Mouse (Mus musculus): ENCODE results near the gene Mbtd1.

DNA sequence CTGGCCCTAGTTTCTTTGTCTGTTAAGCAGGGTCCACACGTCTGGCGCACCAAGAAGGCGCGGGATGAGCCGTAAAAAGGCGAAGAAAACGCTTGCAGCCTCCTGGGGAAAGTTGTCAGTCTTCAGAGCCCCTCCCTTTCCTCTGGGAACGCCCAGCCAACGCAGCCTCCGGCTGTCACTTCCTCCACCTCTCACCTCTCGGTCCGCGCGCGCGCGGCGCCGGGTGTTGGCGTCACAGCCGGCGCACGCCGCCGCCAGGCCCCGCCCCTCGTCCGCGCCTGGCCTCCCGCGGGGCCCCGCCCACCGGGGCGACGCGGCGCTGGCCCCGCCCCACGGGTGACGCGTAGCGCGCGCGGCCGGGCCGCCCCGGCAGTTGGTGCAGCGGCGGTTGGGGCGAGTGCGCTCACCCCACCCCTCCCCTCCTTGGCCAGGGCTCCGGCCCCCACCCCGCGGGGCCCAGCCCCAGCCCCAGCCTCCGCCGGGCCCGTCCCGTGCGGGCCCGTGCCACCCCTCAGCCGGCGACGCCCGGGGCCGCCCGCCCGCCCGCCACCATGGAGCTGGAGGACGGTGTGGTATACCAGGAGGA is 110.2 kb downstream of the Mbtd1 start, which contains the start of gene Spag9:
- no peak for TF ChIP-seq CTCF (IDR thresholded peaks at IDR 0.05; ENCODE audit: low read depth)
- TF ChIP-seq EP300 (optimal IDR thresholded peaks at IDR 0.05): no peak

Data from stomach, postnatal 0 days (tissue).